Mouse (Mus musculus) thymus, adult 2 months (tissue): ENCODE data around the gene Olfr449. TPM values are rescaled to one million over a fixed set of nuclear protein-coding genes. Genes with fewer than 3 reads are reported as not detected.

Experiments used
- DNase-seq: peaks from one replicate; pipeline ENCODE4 v3.0.0; 2021
- H3K27ac ChIP-seq: fragments of 200-500 bp; 2 replicates; pipeline ENCODE4 v1.5.1; 2012; ENCODE audit warnings: low read length, control low read depth; ENCODE audit not compliant: control insufficient read depth, insufficient read depth
- H3K27me3 ChIP-seq: fragments of 200-500 bp; 2 replicates; pipeline ENCODE4 v1.6.1; 2012; ENCODE audit warnings: mild to moderate bottlenecking, low read length, moderate library complexity, mixed read lengths; ENCODE audit not compliant: control insufficient read depth, insufficient read depth
- H3K36me3 ChIP-seq: fragments of 200-500 bp; 2 replicates; pipeline ENCODE4 v1.6.1; 2012; ENCODE audit warnings: mild to moderate bottlenecking, low read length, moderate library complexity; ENCODE audit not compliant: control insufficient read depth, insufficient read depth
- H3K4me1 ChIP-seq: fragments of 200-500 bp; replicated peaks from 2 replicates; pipeline ENCODE4 v1.6.1; 2012; ENCODE audit warnings: low read length; ENCODE audit not compliant: control insufficient read depth, insufficient read depth
- H3K4me3 ChIP-seq: fragments of 200-500 bp; 2 replicates; pipeline ENCODE4 v1.5.1; 2012; ENCODE audit warnings: mild to moderate bottlenecking, low read length, control low read depth, moderate library complexity; ENCODE audit not compliant: control insufficient read depth, insufficient read depth
- CTCF ChIP-seq: fragments of 200-500 bp; IDR thresholded peaks from 2 replicates; pipeline ENCODE4 v1.5.1; 2012; ENCODE audit warnings: mild to moderate bottlenecking, control low read depth, low read length, moderate library complexity, borderline replicate concordance; ENCODE audit not compliant: control insufficient read depth, poor library complexity, insufficient read depth; ENCODE audit errors: extremely low read depth
- POLR2A ChIP-seq: fragments of 200-500 bp; IDR thresholded peaks from 2 replicates; pipeline ENCODE4 v1.6.1; 2012; ENCODE audit warnings: mild to moderate bottlenecking, low read length, control low read depth, moderate library complexity; ENCODE audit not compliant: control insufficient read depth, poor library complexity, insufficient read depth; ENCODE audit errors: extremely low read depth
- WGBS: fragments of 180-500 bp; shearing (Covaris S2); methylation state at CpG from one replicate; pipeline ENCODE4 v1.1.7; 2018; 5-methylcytosine and 5-hydroxymethylcytosine counted together
- polyA plus RNA-seq: library from polyadenylated mRNA; depleted of rRNA; stranded (reverse); fragments of >200 nt; gene quantifications from 2 replicates; pipeline ENCODE4 v1.2.3, GENCODE M21; 2012; rRNA removed

Olfr449 gene
- polyA plus RNA-seq: not detected in 2 replicates

DNA sequence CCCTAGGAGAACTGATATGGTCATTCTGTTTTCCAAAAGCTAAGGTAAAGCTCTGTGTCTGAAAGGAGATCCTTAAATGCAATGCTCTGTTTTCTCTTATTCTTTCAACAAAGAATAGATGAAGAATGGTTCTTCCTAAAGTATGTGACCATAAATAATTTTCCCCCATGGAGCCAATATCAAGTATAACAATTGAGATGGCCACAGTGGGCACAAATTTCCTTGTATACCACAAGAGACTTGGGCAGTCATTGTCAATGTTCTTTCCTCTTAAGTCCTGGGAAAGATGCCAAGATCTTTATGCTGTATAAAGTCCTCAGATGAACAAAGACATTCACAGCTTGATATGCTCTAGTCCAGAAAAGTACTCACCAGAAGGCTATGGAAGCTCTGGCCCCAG, at the start of gene Olfr449:
TSS of gene Olfr449 (plus strand) at position 301 of the 400 bp plus-strand sequence.
- Histone ChIP-seq H3K27ac (no peak within 1 kb of the TSS), H3K4me3 (no peak within 1 kb of the TSS), H3K4me1 (no peaks in the 10 kb centered on the region), H3K36me3 (no peaks in the 10 kb centered on the region), H3K27me3 (no peaks in the 10 kb centered on the region)
- no peak for DNase-seq
- TF ChIP-seq POLR2A (no peak), CTCF (no peak)

DNA sequence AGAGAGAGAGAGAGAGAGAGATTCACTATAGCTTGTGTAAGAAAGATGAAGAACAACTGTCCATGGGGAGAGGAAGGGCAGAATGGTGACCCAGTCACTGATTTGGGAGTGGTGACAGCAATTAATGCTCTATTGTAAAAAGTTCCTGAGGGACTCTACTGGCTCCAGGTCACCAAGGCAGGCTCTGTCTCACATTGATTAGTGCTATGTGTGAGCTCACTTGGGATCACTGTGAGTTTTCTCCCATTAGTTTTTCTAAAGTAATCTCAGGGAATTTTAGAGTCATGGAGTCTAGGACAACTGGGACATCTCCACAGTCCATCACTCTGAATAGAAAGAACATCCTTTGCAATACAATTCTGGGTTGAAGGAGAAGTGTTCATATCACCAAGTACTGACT, 49.4 kb upstream of the Olfr449 start, which contains the start of gene Olfr452:
TSS of gene Olfr452 (plus strand) at position 301 of the 400 bp plus-strand sequence.
- no peaks in the 10 kb centered on the region for H3K36me3 ChIP-seq
- H3K4me1 ChIP-seq: no peaks in the 10 kb centered on the region
- H3K27me3 ChIP-seq: no peaks in the 10 kb centered on the region
- no peak within 1 kb of the TSS for H3K27ac ChIP-seq
- no peak within 1 kb of the TSS for H3K4me3 ChIP-seq
- no peak for TF ChIP-seq CTCF
- TF ChIP-seq POLR2A: no peak
- DNase-seq: no peak

DNA sequence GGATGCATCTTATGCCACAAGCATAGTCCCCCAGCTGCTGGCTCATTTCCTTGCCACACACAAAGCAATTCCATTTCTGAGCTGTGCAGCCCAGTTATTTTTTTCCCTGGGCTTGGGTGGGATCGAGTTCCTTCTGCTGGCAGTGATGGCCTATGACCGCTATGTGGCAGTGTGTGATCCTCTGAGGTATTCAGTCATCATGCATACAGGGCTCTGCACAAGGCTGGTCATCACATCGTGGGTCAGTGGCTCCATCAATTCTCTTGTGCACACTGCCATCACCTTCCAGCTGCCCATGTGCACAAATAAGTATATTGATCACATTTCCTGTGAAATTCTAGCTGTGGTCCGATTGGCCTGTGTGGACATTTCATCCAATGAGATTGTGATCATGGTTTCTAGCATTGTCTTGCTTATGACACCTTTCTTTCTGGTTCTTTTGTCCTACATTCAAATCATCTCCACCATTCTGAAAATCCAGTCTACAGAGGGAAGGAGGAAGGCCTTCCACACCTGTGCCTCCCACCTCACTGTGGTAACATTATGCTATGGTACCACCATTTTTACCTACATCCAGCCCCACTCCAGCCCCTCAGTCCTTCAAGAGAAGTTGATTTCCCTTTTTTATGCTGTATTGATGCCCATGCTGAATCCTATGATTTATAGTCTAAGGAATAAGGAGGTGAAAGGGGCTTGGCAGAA, 43.8 kb upstream of the Olfr449 start:
- WGBS: 53% methylated on average over 4 of the region's 4 CpGs
- TF ChIP-seq POLR2A (no peak), CTCF (no peak)
- no peak for DNase-seq
- no peaks in the 10 kb centered on the region for H3K36me3 ChIP-seq
- no peaks in the 10 kb centered on the region for H3K4me1 ChIP-seq
- no peak overlapping the region for H3K4me3 ChIP-seq
- H3K27me3 ChIP-seq: no peaks in the 10 kb centered on the region
- no peak overlapping the region for H3K27ac ChIP-seq

DNA sequence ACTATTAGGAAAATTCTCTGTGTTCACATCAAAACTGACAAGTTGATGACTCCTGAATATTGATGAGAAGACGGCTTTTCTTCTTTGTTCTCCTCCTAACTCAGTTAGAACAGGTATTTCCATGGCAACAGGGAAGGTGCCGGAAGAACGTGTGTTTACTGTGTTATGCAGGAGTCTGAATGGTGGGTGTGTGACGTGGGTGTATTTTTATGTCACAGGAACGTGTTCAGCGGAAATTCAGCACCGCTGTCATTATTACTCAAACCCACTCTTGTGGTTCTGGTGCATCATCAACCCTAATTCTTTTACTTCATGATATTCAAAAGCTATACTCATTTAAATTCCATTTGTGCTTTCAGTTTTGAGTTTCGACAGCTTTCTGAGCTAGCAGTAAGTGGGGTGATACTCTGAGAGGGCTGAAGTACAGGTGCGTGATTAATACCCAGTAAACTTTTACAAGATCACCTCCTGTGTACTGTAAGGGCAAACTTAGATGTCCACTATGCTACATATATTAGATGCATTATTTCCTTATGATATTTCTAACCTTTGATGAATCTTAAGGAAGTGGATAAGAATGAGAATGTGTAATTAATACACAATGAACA, 43.1 kb upstream of the Olfr449 start:
- Histone ChIP-seq H3K4me3 (no peak overlapping the region), H3K36me3 (no peaks in the 10 kb centered on the region), H3K27me3 (no peaks in the 10 kb centered on the region), H3K27ac (no peak overlapping the region), H3K4me1 (no peaks in the 10 kb centered on the region)
- no peak for DNase-seq
- no peak for TF ChIP-seq CTCF
- TF ChIP-seq POLR2A: no peak
- WGBS: 90% methylated on average over 9 of the region's 9 CpGs

DNA sequence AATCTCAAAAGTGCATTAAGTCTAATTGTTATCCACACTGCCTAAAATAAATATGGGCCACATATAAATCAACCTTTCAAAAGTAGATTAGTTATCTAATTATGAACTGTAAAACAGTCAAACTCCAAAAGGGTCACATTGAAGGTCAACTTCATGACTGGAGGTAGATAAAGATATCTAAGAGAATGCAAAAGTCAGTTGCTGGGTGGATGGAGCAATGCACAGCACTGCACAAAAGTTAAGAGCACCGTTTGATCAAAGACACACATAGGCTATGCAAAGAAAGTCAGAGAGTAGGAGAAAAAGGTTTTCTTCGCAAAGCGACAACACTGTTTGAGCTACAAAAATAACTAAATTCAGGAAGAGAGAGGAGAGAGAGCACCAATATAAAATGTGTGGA, 39.2 kb upstream of the Olfr449 start:
- H3K36me3 ChIP-seq: no peaks in the 10 kb centered on the region
- TF ChIP-seq POLR2A (no peak), CTCF (no peak)
- H3K27me3 ChIP-seq: no peaks in the 10 kb centered on the region
- H3K4me1 ChIP-seq: no peaks in the 10 kb centered on the region
- 93% methylated on average over 3 of the region's 3 CpGs for WGBS
- no peak overlapping the region for H3K27ac ChIP-seq
- DNase-seq: no peak
- H3K4me3 ChIP-seq: no peak overlapping the region

DNA sequence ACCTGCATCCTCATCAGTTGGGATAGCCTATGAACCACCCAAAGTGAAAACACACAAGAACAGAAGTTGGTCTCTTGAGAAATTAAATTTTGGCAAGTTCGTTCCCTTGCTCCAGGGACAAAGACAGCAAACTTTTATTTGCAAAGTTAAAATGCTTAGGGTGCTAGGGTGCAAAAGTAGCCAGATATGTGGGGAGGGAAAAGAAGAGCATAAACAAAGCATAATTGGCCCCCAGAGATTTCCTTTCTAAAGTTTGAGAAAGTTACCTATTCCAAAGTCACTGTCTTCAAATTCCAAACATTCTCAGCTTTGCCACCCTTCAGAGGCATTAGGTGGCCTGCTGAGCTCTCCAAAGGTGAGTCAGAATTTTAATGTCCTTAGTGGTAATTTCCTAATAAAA, 22.5 kb upstream of the Olfr449 start, which contains the start of gene Olfr450:
TSS of gene Olfr450 (plus strand) at position 301 of the 400 bp plus-strand sequence.
- no peak within 1 kb of the TSS for H3K27ac ChIP-seq
- no peak for DNase-seq
- H3K4me1 ChIP-seq: no peaks in the 10 kb centered on the region
- 88% methylated on average over 1 of the region's 1 CpGs for WGBS
- H3K36me3 ChIP-seq: no peaks in the 10 kb centered on the region
- H3K4me3 ChIP-seq: no peak within 1 kb of the TSS
- no peaks in the 10 kb centered on the region for H3K27me3 ChIP-seq
- no peak for TF ChIP-seq POLR2A
- TF ChIP-seq CTCF: no peak

DNA sequence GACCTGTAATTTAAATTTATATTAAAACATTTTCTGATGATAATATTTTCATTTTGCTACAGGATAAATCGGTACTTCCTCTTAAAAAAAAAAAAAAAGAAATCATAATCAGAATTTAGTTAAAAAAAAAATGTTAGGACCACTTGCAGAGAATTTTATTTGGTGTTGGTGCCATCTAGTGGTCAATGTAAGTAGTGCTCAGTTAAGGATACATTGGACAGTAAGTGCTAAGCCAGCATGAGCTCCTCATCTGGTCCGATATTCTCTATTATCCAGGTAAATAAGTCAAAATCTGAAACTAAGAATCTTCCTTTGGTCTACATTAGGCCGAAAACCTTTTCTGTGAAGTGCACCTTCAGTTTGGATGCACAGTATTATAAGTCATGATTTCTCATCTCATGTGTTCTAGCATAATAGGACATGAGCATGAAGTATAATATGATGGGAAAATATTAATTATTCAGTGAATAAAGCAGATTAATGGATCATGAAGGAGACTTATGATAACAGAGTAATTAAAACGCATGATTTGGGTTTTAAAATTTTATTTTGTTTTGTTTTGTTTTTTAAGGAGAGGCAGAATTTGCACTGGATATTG, 26.1 kb downstream of the Olfr449 start:
- Histone ChIP-seq H3K27ac (no peak overlapping the region), H3K4me1 (no peaks in the 10 kb centered on the region), H3K36me3 (no peaks in the 10 kb centered on the region), H3K27me3 (no peaks in the 10 kb centered on the region), H3K4me3 (no peak overlapping the region)
- no peak for TF ChIP-seq POLR2A
- no peak for TF ChIP-seq CTCF
- WGBS: 17% methylated on average over 4 of the region's 4 CpGs
- peak; percentile 7 for DNase-seq
